Mouse (Mus musculus) myocyte (in vitro differentiated cells): Measurements from ENCODE around the gene Ets2. TPM values are rescaled to one million over a fixed set of nuclear protein-coding genes. Genes with fewer than 3 reads are reported as not detected.
A peak's percentile ranks its signal among the peaks of the same experiment; 100 is the strongest.

Experiments used
- H3K27me3 ChIP-seq: one replicate; pipeline ENCODE4 v1.6.1; 2011; ENCODE audit not compliant: control insufficient read depth, insufficient read depth, insufficient read length
- H3K36me3 ChIP-seq: one replicate; pipeline ENCODE4 v1.6.1; 2011; ENCODE audit not compliant: control insufficient read depth, insufficient read depth
- H3K4me2 ChIP-seq: one replicate; pipeline ENCODE4 v1.6.1; 2011; ENCODE audit warnings: low read depth, control low read depth
- H3K4me3 ChIP-seq: one replicate; pipeline ENCODE4 v1.5.1; 2011; ENCODE audit warnings: mild to moderate bottlenecking, control low read depth, moderate library complexity
- H3K79me2 ChIP-seq: one replicate; pipeline ENCODE4 v1.6.1; 2011; ENCODE audit not compliant: control insufficient read depth, insufficient read depth
- H3ac ChIP-seq: one replicate; pipeline ENCODE4 v1.6.1; 2011; ENCODE audit not compliant: control insufficient read depth, insufficient read length
- CEBPB ChIP-seq: IDR thresholded peaks from 2 replicates; pipeline ENCODE4 v1.6.1; 2011; ENCODE audit warnings: mild to moderate bottlenecking, moderate library complexity; ENCODE audit not compliant: poor library complexity, insufficient read depth, severe bottlenecking
- E2F4 ChIP-seq: IDR thresholded peaks from one replicate; pipeline ENCODE4 v1.6.1; 2011; ENCODE audit warnings: mild to moderate bottlenecking, control low read depth, moderate library complexity; ENCODE audit not compliant: insufficient read depth
- MAX ChIP-seq: IDR thresholded peaks from one replicate; pipeline ENCODE4 v1.6.1; 2011; ENCODE audit warnings: low read depth, mild to moderate bottlenecking, control low read depth
- MYOD1 ChIP-seq, 3 experiments: IDR thresholded peaks; one replicate each; pipeline ENCODE4 v1.6.1; 2011; ENCODE audit warnings: control low read depth in 2 of 3, low read depth in 2 of 3, mild to moderate bottlenecking in 2 of 3, moderate library complexity in 1 of 3; ENCODE audit not compliant: insufficient read length in 2 of 3, control insufficient read depth in 1 of 3
- MYOG ChIP-seq, 3 experiments: IDR thresholded peaks; one replicate each; pipeline ENCODE4 v1.6.1; 2011; ENCODE audit warnings: control low read depth in 2 of 3, low read depth in 2 of 3, mild to moderate bottlenecking in 2 of 3; ENCODE audit not compliant: insufficient read length in 2 of 3, control insufficient read depth in 1 of 3, insufficient read depth in 1 of 3
- POLR2A ChIP-seq: IDR thresholded peaks from one replicate; pipeline ENCODE4 v1.6.1; 2011; ENCODE audit warnings: low read depth, mild to moderate bottlenecking, control low read depth, moderate library complexity; ENCODE audit not compliant: insufficient read length
- POLR2AphosphoS2 ChIP-seq: IDR thresholded peaks from one replicate; pipeline ENCODE4 v1.6.1; 2011; ENCODE audit warnings: low read depth, control low read depth; ENCODE audit not compliant: insufficient read length
- REST ChIP-seq: IDR thresholded peaks from one replicate; pipeline ENCODE4 v1.6.1; 2011; ENCODE audit warnings: mild to moderate bottlenecking, control low read depth, moderate library complexity; ENCODE audit not compliant: insufficient read depth, insufficient read length
- SRF ChIP-seq: IDR thresholded peaks from one replicate; pipeline ENCODE4 v1.6.1; 2011; ENCODE audit warnings: low read depth; ENCODE audit not compliant: control insufficient read depth, insufficient read length
- TCF12 ChIP-seq: IDR thresholded peaks from one replicate; pipeline ENCODE4 v1.6.1; 2011; ENCODE audit warnings: mild to moderate bottlenecking, control low read depth; ENCODE audit not compliant: poor library complexity, insufficient read depth, severe bottlenecking
- TCF3 ChIP-seq: IDR thresholded peaks from one replicate; pipeline ENCODE4 v1.6.1; 2011; ENCODE audit warnings: low read depth, control low read depth; ENCODE audit not compliant: insufficient read length
- USF1 ChIP-seq: IDR thresholded peaks from one replicate; pipeline ENCODE4 v1.6.1; 2011; ENCODE audit warnings: low read depth, mild to moderate bottlenecking, control low read depth, moderate library complexity
- polyA plus RNA-seq: library from polyadenylated mRNA; unstranded; fragments of >200 nt; fragmentation: generic; extraction: Trizol; gene quantifications from one replicate; pipeline ENCODE4 v1.2.1, GENCODE M21; 2012; ENCODE audit warnings: missing spikeins

Ets2 gene
- polyA plus RNA-seq, 1 experiment, result 73.9 TPM

DNA sequence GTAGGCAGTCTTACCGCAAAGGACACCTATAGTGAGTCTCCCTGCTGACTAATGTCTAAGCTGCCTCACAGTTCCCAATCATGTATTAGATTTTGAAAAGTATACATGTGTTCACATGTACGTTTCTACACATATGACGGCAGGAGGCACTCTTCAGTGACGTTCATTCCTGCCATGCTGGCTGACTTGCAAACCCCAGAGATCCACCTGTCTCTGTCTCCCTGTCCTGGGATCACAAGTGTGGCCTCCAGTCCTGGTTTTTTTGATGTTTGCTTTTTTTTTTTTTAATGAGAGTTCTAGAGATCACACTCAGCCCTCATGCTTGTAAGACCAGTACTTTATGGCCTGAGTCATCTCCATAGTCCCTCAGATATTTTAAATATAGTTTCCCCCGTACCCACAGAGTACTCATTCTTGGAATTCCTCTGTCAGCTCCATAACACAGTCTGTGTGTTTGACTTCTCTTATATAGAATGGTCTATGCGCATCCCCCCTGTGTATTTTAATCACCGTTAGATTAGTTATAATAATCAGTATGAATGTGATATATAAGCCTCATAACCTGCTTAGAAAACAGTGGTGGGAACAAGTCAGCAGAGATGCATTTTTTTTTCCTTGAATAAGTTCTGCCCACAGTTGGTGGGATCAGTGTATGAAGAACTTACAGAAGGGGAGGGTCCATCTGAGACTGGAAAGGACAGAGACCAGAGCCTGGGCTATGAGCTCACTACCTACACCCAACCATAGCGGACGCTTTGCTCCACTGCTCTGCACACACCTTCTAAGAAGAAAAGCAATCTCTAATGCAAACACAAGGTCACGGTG lies 40.3 kb downstream of the Ets2 start:
- Histone ChIP-seq H3K27me3 (no peaks in the 10 kb centered on the region), H3ac (no peak overlapping the region), H3K4me3 (no peak overlapping the region), H3K4me2 (peak overlapping the region; percentile 24), H3K36me3 (no peaks in the 10 kb centered on the region), H3K79me2 (no peaks in the 10 kb centered on the region)
- TF ChIP-seq POLR2AphosphoS2 (no peak), USF1 (no peak), MAX (no peak), POLR2A (no peak), TCF12 (no peak), MYOG (IDR thresholded peaks at IDR 0.05; ENCODE audit: control insufficient read depth in 1 of 3, insufficient read depth in 1 of 3, insufficient read length in 2 of 3, low read depth in 2 of 3) (peak in 1 of 3 experiments; percentile 13), E2F4 (no peak), TCF3 (no peak), CEBPB (no peak), MYOD1 (IDR thresholded peaks at IDR 0.05; ENCODE audit: control insufficient read depth in 1 of 3, insufficient read length in 2 of 3, low read depth in 2 of 3) (peak in 2 of 3 experiments; percentile 57 to 68), REST (no peak), SRF (no peak)

DNA sequence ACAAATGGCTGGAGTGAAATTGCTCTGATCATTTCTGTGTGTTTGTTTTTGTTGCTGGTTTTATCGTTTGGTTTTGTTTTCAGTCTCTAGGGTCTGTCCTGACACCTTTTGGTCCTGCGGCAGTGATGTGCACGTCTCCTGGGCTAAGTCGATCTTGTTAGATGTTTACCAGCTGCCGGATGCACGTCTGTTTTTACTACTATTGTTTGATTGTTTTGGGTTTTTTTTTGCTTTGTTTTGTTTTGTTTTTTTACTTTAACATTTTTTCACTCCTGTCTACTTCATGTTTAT lies 40.8 kb downstream of the Ets2 start:
- H3ac ChIP-seq, result no peak overlapping the region
- no peak for TF ChIP-seq E2F4
- TF ChIP-seq POLR2A, result no peak
- TF ChIP-seq CEBPB, result no peak
- TF ChIP-seq REST, result no peak
- no peak for TF ChIP-seq SRF
- TF ChIP-seq TCF3, result no peak
- TF ChIP-seq USF1, result no peak
- TF ChIP-seq POLR2AphosphoS2, result no peak
- no peak for TF ChIP-seq TCF12
- H3K4me3 ChIP-seq, result no peak overlapping the region
- no peaks in the 10 kb centered on the region for H3K79me2 ChIP-seq
- peak overlapping the region; percentile 13 for H3K4me2 ChIP-seq
- no peaks in the 10 kb centered on the region for H3K36me3 ChIP-seq
- no peaks in the 10 kb centered on the region for H3K27me3 ChIP-seq

- no peaks in the 10 kb centered on the region for H3K27me3 ChIP-seq
- H3K4me3 ChIP-seq, result no peak overlapping the region
- TF ChIP-seq TCF12 (no peak), USF1 (no peak), REST (no peak), TCF3 (no peak)
- H3K79me2 ChIP-seq, result no peaks in the 10 kb centered on the region
- no peaks in the 10 kb centered on the region for H3K36me3 ChIP-seq
- no peak overlapping the region for H3ac ChIP-seq
- no peak overlapping the region for H3K4me2 ChIP-seq
These were observed 41.2 kb downstream of the Ets2 start for GRCm38 (mm10) chr16:95743104-95743503.

DNA sequence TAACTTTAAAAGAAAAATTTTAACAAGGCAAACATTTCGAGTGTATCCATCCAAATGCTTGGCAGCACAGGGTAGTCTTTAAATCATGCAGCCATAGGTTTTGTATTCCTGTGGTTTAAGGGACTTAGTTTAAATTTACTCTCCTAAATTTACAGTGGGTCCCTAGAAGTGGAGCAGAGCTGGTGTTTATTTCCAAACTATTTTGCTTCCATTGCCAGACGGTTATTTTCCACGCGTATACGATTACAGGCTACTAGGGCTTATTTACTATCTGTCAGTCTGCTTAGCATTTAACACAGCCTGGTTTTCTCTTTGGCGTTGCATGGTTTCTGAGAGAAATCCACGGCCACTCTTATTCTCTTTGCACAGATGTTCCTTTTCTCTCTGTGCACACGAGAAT lies 42.9 kb downstream of the Ets2 start:
- Histone ChIP-seq H3K36me3 (no peaks in the 10 kb centered on the region), H3K27me3 (no peaks in the 10 kb centered on the region), H3K4me2 (no peak overlapping the region), H3K4me3 (no peak overlapping the region), H3K79me2 (no peaks in the 10 kb centered on the region), H3ac (no peak overlapping the region)
- TF ChIP-seq POLR2AphosphoS2 (no peak), MYOG (IDR thresholded peaks at IDR 0.05; ENCODE audit: control insufficient read depth in 1 of 3, insufficient read depth in 1 of 3, insufficient read length in 2 of 3, low read depth in 2 of 3) (no peak), USF1 (no peak), MYOD1 (IDR thresholded peaks at IDR 0.05; ENCODE audit: control insufficient read depth in 1 of 3, insufficient read length in 2 of 3, low read depth in 2 of 3) (no peak), CEBPB (no peak), TCF12 (no peak), TCF3 (no peak), MAX (no peak), E2F4 (no peak), SRF (no peak), REST (no peak), POLR2A (no peak)

DNA sequence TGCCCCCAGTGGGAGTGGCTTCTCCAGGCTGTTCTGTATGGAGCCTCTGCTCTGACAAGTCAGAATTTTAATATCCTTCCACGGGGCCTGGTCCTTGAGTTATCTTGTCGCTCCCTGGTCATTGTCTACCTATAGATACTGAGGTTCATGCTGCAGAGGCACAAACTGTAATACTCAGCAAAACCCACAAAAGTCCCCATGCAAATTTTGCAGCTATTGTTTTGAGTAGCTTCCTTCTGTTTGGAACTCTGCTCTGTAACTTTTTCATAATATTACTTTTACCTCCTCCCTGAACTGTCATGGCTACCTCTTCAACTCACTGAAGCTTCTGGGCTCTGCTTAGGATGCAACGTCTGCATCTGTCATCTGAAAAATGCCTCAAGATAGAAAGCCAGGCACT lies 43.8 kb downstream of the Ets2 start:
- H3K79me2 ChIP-seq, result no peaks in the 10 kb centered on the region
- H3K36me3 ChIP-seq, result no peaks in the 10 kb centered on the region
- TF ChIP-seq SRF (no peak), REST (no peak), E2F4 (no peak), MYOD1 (IDR thresholded peaks at IDR 0.05; ENCODE audit: control insufficient read depth in 1 of 3, insufficient read length in 2 of 3, low read depth in 2 of 3) (no peak), POLR2AphosphoS2 (no peak), POLR2A (no peak), USF1 (no peak), MYOG (IDR thresholded peaks at IDR 0.05; ENCODE audit: control insufficient read depth in 1 of 3, insufficient read depth in 1 of 3, insufficient read length in 2 of 3, low read depth in 2 of 3) (no peak), TCF3 (no peak), MAX (no peak)
- no peak overlapping the region for H3K4me3 ChIP-seq
- H3K4me2 ChIP-seq, result no peak overlapping the region
- no peak overlapping the region for H3ac ChIP-seq
- no peaks in the 10 kb centered on the region for H3K27me3 ChIP-seq
